Mouse (Mus musculus): ENCODE data around the gene Hrh1. TPM values are rescaled to one million over a fixed set of nuclear protein-coding genes. Genes with fewer than 3 reads are reported as not detected.

The Hrh1 gene
- polyA plus RNA-seq (2017; shearing (Covaris generic)): not detected

GRCm38 (mm10) chr6:114397691-114398217 is at the start of gene Hrh1:
Gene Hrh1, plus strand, starts transcription at chr6:114397936.

Other genes starting within 250 kb of the Hrh1 start
- gene Slc6a1, start 115.3 kb upstream of the Hrh1 start, polyA plus RNA-seq (2017; shearing (Covaris generic)): not detected
- gene Atg7, start 245.2 kb downstream of the Hrh1 start, polyA plus RNA-seq (2017; shearing (Covaris generic)): 35.4 TPM